Mouse (Mus musculus) left cerebral cortex, postnatal 14 days (tissue): ENCODE measurements at regions not wholly inside any gene's neighbourhood (a gene's known extent, or its start where the extent isn't known, plus 50 kb on each side); places are given as distances from the start of the nearest gene placed in this dataset.
A peak's percentile ranks its signal among the peaks of the same experiment; 100 is the strongest.

Experiments
- DNase-seq, 2 experiments: peaks; one replicate each; pipeline ENCODE4 v3.0.0; 2021 to 2022; ENCODE audit warnings: low spot score in 2 of 2, mixed read lengths in 1 of 2
- intact Hi-C: fragments of 180-260 bp; cut with DNase I; formaldehyde crosslinking; loops from one replicate; pipeline ENCODE4 v1.15.1; 2025

DNA sequence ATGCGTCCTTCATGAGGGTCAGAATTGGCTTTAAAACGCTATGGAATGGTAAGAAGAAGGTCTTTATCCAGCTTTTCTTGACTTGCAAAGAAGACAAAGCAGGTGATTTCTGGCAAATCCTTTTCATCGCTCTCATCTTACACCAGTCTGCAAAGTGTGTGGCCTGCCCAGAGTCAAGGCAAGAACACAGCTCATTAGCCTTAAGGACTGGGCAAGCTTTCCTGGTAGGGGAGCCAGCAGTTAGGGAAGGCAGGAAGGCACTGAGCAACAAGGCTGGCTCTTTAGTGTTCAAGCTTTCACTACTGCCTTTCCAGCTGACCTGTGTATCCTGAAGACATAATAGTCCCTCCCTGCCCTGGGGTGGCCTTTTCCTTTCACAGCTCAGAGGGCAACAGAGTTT is 352.4 kb upstream of the N6amt1 start:
- intact Hi-C loops, result loop anchor here (10.0 kb wide), 1 partner anchor 1197 kb away; the partner anchor contains the start of gene Adamts1
- DNase-seq, result no peak

- intact Hi-C loops, result loop anchor here (10.0 kb wide), 1 partner anchor 1196 kb away; the partner anchor contains the start of gene Adamts1
- DNase-seq, result peak in 1 of 2 experiments; percentile 7
These were observed 352.9 kb upstream of the N6amt1 start for GRCm38 (mm10) chr16:87001135-87001534.

DNA sequence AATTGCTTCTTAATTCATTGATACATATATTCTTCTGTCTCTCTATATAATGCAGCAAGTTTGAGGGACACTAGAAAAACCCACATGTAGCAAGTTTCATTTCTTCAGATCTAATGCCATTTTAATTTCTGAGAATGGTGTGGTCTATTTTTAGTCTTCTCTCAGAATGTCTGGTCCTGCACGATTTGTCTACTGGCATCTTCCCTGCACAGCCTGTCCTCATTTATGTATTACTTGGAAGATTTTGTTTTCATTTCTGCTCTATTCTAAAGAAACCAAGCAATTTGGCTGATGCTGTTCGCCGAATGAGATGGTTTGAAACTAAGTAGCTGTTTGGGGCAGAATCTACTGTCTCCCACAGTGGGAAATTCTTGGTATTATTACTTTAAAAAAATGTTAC is 382.3 kb upstream of the N6amt1 start:
- DNase-seq, result peak; percentile 13 to 21
- intact Hi-C loops, result no loop called here

- no peak for DNase-seq
- intact Hi-C loops, result no loop called here
These were observed 404.3 kb upstream of the N6amt1 start for GRCm38 (mm10) chr16:86949681-86950080.

DNA sequence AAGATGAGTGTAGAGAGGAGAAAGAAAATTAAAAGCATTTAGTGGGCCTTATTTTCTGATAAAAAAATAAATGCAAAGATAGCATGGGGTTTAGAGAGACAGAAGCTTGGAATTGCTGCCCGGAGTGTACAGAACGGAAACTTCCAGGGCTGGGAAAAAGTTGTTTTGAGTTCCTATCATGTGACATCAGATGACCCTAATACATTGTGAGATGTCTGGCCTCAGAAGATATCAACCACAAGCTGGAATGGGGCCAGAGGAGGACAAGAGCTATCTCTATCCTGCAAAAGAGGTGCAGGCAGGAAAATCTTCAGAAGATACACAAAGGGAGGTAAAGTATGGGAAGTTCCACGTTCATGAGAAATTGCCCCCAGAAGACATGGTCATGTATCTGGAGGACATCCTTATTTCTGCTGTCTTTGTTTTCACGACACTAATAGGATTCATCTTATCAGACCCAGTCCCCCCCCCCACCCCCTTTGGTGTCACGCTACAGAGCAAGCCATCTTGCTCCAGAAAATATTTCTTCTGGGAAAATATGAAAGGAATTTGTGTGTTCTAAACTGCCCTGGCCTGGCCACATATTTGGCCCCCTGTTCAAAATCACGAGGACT is 408.3 kb upstream of the N6amt1 start:
- intact Hi-C loops, result no loop called here
- DNase-seq, result no peak

GRCm38 (mm10) chr16:86945058-86945457 is 408.9 kb upstream of the N6amt1 start:
- DNase-seq, result no peak
- intact Hi-C loops, result no loop called here

DNA sequence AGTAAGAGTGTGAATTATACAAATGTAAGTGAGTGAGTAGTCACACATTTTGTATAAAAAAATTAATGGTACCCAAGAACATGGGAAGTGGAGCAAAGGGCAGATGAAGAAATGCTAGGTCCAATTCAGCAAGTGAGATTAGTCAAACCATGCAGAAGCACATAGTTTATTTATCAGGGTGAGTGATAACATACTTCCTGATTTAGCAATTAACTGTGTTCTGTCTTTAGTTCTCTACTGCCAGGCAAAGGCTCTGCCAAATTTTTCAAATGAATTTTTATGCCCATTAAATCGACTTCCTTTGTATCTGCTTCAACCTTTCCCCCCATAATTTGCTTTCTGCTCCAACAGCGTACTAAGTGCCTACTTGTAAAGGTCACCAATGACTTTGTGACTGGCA is 419.0 kb upstream of the N6amt1 start:
- intact Hi-C loops, result no loop called here
- no peak for DNase-seq

DNA sequence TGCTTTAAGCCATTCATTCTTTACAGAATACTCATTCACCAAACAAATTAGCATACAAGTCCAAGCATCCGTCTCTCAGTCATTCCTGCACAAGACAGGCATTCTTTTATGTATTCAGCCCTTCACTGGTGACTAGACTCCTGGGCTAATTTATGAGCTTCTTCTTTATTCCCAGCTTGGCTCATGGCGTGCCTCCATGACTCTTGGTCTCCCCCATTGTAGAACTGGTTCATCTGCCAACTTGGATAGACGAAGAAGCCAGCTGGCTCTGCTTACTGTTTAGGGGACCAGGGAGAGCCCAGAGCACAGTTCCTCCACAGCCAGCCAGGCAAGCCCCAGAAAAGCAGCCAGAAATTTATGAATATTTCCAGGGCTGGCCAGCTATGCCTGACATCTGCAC is 421.2 kb upstream of the N6amt1 start:
- intact Hi-C loops, result no loop called here

GRCm38 (mm10) chr16:86897967-86898710 is 455.8 kb upstream of the N6amt1 start:
- intact Hi-C loops, result no loop called here
- DNase-seq, result no peak

More for the DNA sequence above, 421.2 kb upstream of the N6amt1 start:
- DNase-seq, result peak in 1 of 2 experiments; percentile 7

DNA sequence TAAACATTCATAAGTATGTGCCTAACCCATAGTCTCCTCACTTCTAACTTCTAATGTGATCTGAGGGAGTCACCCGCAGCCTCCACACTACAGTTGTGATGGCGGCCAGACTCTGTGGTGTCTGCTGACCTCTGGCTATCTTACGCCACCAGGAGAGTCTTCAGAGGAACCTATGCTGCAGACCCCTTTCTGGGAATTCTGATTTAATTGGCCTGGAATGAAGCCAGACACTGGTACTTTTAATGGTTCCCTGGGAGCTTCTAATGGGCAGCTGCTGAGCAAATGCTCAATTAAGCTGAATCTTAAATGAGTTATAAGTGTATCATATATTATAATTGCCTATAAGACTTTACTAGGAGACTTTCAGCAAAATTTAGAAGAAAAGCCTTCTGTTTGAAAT is 459.0 kb upstream of the N6amt1 start:
- intact Hi-C loops, result no loop called here
- DNase-seq, result no peak

DNA sequence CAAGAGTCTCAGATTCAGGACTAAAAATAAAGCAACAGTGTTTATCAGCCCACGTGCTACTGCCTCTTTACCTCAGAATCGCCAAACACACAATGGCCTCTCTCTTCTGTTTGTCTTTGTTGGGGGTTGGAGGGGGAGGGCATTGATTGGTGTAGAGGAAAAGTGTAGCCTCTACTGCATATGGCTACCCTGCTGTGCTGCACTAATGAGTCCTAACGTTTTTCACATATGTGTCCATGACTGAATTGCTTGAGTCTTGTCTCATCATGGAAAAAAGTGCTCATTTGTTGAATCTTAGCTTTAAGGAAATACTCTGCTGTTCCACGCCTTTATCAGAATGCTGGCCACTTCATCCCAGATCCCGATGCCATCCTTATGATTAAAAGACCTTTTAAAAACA is 459.7 kb upstream of the N6amt1 start:
- intact Hi-C loops, result no loop called here
- DNase-seq, result no peak

DNA sequence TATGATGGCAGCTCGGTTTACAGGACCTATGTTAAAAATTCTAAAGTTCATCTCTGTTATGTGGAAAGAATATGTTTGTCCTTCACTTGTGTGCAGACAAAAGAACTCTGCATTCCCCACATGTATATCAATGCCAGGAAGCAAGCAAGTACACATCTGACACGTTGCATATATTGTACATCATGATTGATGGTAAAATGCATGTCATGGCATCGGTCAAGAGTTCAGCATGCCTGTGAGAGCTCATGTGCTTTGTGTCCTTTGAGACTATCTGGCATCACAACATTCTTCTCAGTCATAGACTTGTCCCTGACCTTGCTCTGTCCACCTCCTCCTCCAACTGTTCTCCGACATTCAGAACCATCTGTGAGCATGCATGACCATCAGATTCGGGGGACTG is 465.6 kb upstream of the N6amt1 start:
- DNase-seq, result no peak
- intact Hi-C loops, result loop anchor here (5.0 kb wide), 1 partner anchor 339 kb away; no protein-coding TSS in a partner anchor

GRCm38 (mm10) chr16:86887605-86888004 is 466.4 kb upstream of the N6amt1 start:
- DNase-seq, result no peak
- intact Hi-C loops, result loop anchor here (5.0 kb wide), 1 partner anchor 340 kb away; no protein-coding TSS in a partner anchor

DNA sequence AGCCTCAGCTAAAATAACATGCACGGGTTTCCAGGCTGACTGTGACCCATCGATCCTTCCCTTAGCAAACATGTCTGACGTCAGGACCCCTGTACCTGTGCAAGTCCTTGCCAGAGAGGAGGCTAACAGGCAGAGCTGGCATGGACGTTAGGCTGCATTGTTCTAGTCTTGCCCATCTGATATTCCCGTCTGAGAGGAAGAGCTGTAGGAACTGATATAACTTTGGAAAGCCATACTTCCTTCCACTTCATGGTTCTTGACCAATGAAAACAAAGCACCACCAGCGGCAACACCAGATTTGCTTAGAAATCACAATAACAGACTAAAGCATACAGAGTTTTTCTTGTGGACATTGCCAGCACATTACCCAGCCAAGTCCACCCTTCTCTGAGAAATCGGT is 470.1 kb upstream of the N6amt1 start:
- intact Hi-C loops, result loop anchor here (5.0 kb wide), 3 partner anchors 237 to 462 kb away; no protein-coding TSS in a partner anchor
- no peak for DNase-seq

DNA sequence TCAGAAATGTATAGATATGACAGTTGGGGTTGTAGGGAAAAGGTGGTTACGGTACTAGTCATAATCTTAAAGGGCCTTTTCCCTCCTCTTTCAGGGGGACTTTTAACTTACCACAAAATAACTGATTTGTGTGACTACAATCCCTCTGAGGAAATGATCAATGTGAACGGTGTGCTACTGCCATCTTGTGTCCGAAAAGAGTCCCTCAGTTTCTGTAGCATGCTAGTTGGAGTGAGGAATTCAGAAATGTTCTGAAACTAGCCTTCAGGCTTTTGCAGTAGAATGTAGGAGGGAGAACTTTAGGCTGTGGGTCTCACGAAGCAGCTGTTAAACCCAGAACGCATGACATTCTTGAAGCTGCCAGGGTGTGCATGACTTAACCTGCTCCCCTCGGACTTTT is 471.5 kb upstream of the N6amt1 start:
- peak; percentile 37 to 68 for DNase-seq
- intact Hi-C loops, result loop anchor here (1.0 to 5.0 kb wide), 4 partner anchors 235 to 1074 kb away; no protein-coding TSS in a partner anchor

GRCm38 (mm10) chr16:86881583-86881982 is 472.4 kb upstream of the N6amt1 start:
- DNase-seq, result no peak
- intact Hi-C loops, result loop anchor here (5.0 kb wide), 3 partner anchors 234 to 459 kb away; no protein-coding TSS in a partner anchor

DNA sequence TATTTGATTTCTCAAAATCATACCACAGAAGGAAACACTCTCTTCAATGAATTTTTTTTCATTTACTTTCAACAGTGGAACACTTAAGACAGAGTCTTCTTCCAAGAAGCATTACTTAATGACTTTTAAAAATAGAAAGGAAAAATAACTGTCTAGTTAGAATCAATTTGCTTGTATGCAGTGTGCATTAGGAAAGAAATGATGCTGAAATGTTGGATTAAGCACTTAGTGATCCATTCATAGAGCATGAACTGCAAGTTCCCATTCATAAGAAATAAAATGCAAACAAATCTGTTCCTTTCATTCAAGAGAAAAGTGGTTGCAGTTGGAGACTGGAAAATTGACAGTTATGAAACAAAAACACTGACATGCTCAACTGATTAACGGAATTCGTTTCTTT is 493.2 kb upstream of the N6amt1 start:
- no peak for DNase-seq
- intact Hi-C loops, result no loop called here

DNA sequence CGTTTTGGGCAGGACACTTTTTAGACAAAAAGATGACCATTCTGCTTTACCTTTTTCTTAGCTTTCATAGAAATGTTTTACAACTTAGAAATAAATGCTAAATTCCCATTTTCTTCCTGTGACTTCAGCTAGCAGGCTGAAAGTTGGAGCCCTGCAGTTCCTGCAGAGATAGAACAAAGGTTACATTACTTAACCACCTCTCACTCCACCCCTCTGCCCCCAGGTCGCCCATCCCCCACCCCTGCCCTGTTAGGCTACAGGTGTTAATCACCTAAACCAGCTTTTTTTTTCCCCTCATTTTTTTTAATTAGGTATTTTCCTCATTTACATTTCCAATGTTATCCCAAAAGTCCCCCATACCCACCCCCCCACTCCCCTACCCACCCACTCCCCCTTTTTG is 498.1 kb upstream of the N6amt1 start:
- intact Hi-C loops, result no loop called here
- no peak for DNase-seq

- no peak for DNase-seq
- intact Hi-C loops, result no loop called here
These were observed 498.7 kb upstream of the N6amt1 start for GRCm38 (mm10) chr16:86855312-86855711.

- intact Hi-C loops, result no loop called here
- peak in 1 of 2 experiments; percentile 3 for DNase-seq
These were observed 500.6 kb upstream of the N6amt1 start for GRCm38 (mm10) chr16:86853398-86853797.
